Mouse (Mus musculus) 416B (cell line): ENCODE data around the gene Siah2.

Source experiments
- DNase-seq: peaks from one replicate; pipeline ENCODE4 v3.0.0; 2011; ENCODE audit warnings: low read depth

Siah2 gene

DNA sequence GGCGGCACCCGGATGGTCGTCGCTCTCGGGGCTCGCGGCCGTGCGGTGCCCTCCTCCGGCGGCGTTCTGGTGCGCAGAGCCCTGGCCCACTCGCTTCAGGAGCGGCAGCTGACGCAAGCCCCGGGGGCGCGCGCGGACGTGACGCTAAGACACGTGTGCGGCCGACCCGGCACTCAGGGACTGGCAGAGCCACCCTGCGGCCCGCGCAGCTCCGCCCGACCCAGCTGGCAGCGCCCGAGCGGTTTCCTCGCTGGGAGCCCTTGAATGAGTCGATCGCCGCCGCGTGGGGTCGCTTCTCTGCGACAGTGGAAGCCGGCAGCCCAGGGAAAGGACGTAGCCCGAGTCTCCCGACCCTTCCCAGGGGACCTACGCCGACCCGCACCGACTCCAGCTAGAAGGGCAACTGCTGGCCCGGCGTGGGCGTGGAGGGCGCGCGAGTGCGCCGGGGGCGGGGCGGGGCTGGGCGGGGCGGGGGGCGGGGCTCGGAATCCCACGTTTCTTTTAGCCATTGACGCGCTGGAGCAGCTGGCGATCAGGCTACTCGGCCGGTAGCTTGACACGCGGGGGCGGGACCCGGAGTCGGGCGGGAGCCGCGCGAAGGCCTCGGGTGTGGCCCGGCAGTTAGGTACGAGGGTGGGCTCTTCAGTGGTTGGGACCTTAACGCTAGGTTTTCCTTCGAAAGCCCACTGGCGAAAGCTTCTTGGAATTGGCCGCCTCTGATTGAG is at the start of gene Siah2:
Gene Siah2, minus strand, starts transcription at position 404 of the 725 bp plus-strand sequence.
- peak; percentile 93 for DNase-seq

DNA sequence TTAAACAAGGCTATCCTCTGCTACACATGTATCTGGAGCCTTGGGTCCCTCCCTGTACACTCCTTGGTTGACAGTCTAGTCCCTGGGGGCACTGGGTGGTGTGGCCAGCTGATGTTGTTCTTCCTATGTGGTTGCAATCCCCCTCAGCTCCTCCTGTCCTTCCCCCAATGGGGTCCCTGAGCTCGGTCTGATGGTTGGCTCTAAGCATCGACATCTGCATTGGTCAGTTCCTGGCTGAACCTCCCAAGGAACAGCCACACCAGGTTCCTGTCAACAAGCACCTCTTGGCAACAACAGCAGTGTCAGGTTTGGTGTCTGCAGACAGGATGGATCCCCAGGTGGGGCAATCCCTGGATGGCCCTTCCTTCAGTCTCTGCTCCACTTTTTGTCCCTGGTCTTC is 47.3 kb upstream of the Siah2 start:
- DNase-seq, result no peak

DNA sequence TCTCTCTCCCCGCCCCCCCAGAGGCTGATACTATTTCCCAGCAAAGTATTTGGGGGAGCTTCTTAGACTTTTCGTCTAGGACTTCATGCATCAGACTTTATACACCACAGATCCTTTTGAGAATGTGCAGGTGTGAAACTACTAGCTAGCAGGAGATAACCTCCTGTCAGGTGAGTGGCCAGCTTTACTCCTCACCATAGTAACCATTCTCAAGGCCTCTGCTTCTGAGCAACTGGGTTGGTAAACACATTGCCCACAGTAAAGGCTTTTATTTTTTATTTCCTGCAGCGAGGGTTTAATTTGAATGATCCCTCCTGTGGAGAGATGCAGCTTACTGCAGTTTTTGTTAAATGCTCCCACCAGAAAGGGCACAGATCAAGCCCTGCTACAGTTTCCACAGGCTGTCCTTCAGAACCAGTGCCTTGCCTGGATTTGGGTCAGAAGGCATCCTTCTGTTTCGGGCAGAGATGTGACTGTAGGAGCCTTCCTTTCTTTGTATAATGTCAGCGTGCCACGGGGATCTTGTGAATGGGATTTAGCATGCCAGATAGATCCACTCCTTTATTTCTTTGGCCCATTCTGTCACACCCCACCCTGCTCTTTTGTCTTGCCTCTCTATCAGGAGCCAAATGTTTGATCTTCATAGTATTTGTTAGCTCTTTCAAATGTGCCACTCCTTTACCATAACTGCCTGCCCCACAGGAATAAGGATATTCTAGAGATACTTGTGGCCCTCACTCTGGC is 46.3 kb upstream of the Siah2 start:
- DNase-seq, result no peak

- no peak for DNase-seq
These were observed 39.3 kb upstream of the Siah2 start for GRCm38 (mm10) chr3:58731520-58731919.

DNA sequence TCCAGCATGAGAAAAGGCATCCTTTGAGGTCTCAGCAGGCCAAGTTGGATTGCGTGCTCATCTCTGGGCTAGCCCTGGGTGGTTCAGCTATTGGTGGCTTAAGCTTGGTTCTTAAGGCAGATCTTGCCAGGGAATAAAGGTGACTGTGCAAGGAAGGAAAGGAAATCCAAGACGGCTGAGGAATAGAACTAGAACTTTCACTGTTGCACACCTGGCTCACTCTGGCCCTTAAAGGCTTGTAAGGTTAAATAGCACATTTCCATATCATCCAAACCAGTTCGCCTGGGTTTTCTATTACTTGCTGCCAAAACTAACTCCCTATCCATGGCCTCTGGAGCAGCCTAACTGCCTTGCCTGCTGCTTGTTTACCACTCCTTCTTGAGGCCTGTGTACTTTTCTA is 38.4 kb upstream of the Siah2 start:
- DNase-seq, result no peak

DNA sequence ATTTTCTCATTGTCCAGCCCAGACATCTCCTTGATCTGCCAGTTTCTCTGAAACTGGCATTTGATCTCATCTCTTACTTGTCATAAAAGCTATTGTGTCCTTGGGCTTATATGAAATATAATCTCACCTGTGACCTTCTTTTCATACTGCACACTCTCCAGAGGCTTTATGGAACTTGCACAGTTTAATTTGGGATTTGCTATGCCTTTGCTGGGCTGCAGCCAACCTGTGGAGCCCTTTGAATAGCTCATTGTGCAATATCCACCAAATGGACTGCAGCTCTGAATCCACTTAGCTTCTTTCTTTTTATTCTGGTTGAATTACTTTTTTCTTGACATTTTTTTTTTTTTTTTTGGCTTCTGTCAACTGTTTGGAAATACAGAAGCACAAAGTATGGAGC is 37.3 kb upstream of the Siah2 start:
- DNase-seq, result no peak

GRCm38 (mm10) chr3:58727601-58728000 is 35.4 kb upstream of the Siah2 start:
- DNase-seq, result no peak

DNA sequence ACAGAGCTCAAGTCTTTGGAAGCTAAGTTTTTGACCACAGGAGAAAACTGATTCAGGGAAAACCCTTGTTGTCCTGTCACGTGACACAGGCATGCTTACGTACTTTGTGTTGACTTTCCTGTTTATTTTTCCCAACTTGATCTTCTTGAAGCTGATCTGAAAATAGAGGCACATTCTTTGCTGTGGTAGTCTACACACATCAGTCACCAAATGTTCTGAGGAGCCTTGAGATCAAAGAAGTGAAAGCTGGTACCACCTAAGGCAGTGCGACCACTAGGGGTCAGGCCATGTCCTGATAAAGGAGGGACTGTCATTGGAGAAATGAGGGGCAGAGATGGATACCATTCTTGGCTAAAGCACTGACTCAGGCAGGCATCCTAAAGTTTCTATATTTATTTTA is 34.8 kb upstream of the Siah2 start:
- peak; percentile 46 for DNase-seq

DNA sequence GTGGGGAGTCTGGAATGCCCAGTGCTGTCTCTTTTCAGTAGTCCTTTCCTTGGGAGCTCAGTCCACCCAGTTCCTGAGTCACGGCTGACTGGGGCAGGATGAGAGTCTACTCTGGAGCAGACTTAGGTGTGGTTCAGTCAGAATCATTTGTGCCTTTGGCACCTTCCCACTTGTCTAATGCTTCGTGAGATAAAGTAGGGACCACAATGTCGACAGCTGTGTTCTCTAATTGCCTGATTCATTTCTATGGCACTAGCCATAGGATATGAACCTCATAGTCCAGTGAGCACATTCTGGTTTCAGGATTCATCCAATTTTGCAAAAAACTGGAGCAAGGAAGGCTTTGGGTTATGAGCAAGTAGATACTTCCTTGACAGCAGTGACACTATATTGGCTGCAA is 34.2 kb upstream of the Siah2 start:
- no peak for DNase-seq

GRCm38 (mm10) chr3:58724815-58725214 is 32.6 kb upstream of the Siah2 start:
- no peak for DNase-seq

- DNase-seq, result no peak
These were observed 31.5 kb upstream of the Siah2 start for GRCm38 (mm10) chr3:58723656-58724055.

GRCm38 (mm10) chr3:58719461-58720230 is 27.4 kb upstream of the Siah2 start:
- DNase-seq, result no peak

DNA sequence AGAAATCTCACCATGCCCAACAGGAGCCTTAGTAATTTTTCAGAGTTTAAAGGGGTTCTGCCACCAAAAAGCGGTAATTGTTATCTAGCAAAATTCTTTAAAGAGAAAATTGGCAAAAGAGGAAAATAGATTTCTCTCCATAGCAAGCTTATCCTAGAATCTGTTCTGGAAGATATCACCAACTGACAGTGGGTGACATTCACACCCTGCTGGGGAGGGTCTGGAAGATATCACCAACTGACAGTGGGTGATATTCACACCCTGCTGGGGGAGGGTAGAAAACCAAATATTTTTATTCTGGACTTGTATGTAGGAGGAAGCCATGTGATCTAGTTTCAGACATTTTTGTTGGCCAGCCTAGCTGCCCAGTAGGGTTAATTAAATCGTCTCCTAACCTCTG is 24.5 kb upstream of the Siah2 start:
- no peak for DNase-seq

DNA sequence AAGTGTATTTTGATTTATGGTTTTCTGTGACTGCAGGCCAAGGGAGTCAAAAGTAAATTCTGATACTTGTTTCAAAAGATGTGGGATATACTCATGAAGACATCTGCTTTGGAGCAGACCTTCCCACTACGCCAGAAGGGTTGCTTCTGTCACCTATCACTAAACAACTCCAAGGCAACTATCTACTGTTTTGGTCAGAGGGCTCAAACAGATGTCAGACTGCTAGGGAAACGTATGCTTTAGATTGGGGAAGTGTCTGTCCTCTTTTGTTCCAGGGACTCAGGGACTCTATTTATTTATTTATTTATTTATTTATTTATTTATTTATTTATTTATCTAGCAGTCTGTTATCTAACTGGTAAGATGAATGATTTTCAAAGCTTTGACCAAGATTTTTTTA is 22.6 kb upstream of the Siah2 start:
- no peak for DNase-seq

DNA sequence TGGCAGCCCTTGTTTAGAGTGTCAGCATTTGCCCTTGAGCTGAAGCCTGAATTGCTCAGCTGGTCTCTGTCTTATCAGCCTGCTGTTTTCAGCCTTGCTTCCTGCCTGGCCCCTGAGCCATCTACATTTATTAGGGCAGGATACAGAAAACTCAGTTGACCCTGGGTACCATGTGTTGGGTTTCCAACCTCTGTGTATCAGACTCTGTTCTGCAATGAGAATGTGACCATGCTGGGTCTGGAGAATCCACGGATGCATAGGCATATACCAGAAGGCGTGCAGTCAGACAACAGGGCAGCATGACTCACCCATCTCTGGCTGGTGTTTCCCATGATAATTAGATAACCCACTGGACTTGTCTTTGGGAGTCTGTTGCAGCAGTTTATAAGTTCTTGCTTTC is 21.8 kb upstream of the Siah2 start:
- peak; percentile 64 for DNase-seq

DNA sequence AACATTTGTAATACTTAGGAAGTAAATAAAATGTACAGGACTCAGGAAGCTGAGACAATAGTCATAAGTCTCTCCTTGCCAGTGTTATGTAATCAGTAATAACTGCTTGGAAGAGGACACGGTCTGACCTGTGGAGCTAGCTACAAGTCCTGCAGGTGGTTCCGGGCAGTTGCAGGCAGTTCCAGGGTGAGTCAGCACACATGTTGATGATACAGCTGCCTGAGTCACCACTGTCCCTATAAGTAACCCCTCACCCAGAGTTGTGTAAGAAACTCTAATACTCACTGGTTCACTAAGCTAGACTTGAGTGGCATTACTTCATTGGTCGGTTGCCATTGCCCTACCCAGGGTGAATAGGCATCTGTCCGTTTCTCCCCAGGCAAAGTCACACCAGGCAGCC is 21.0 kb upstream of the Siah2 start:
- DNase-seq, result peak; percentile 62

- no peak for DNase-seq
These were observed 12.3 kb upstream of the Siah2 start for GRCm38 (mm10) chr3:58704547-58704946.

DNA sequence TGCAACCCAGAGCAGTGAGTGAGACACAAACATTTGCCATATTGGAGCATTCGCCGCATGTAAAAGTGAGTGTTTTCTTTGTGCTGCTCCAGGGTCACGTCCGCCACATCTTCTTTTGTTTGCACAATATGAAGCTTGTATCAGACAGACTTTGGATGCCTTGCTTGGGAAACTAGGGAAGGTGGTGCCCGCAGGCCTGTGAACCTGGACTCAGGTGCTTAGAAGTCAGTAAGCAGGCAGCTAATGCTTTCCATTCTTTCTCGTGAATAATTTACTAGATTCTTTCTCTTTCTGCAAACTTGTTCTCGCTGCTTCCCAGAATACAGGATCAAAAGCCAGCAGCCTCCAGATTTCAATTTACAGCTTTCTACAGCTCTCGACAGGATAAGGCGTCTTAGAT is 11.5 kb upstream of the Siah2 start:
- no peak for DNase-seq

DNA sequence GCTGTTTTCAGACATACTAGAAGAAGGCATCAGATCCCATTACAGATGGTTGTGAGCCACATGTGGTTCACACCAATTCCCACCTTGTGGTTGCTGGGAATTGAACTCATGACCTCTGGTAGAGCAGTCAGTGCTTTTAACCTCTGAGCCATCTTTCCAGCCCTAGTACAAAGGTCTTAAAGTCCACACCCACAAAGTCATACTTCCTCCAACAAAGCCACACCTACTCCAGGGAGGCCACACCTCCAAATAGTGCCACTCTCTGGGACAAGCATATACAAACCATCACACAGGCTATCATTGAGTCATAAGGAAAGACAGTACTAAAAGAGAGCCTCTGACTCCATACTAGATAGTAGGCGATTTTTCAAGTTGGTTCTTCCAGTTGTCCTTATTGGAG is 10.1 kb upstream of the Siah2 start:
- DNase-seq, result no peak

- no peak for DNase-seq
These were observed 9.2 kb upstream of the Siah2 start for GRCm38 (mm10) chr3:58701441-58701840.

DNA sequence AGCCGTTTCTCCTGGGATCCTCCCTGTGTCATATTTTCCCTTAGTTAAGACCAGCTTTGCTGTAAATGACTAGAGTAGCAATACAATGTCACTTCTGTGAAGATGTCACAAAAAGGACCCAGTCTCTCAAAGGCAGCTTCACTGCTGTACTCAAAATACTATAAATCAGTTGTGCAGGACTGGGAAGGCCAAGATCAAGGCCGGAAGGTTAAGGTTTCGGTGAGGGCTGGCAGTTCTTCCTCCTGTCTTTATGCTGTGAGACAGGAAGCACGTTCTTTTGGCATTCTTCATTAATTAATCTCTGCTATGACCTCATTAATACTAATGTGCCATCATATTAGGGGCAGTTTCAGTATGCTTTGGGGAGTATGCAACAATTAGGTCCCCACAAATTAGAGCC is 5.7 kb upstream of the Siah2 start:
- DNase-seq, result no peak

GRCm38 (mm10) chr3:58696806-58697205 is 4.6 kb upstream of the Siah2 start:
- DNase-seq, result no peak

GRCm38 (mm10) chr3:58695507-58695906 is 3.3 kb upstream of the Siah2 start:
- no peak for DNase-seq
